Mouse (Mus musculus): ENCODE measurements at regions not wholly inside any gene's neighbourhood (a gene's known extent, or its start where the extent isn't known, plus 50 kb on each side); places are given as distances from the start of the nearest gene placed in this dataset.

DNA sequence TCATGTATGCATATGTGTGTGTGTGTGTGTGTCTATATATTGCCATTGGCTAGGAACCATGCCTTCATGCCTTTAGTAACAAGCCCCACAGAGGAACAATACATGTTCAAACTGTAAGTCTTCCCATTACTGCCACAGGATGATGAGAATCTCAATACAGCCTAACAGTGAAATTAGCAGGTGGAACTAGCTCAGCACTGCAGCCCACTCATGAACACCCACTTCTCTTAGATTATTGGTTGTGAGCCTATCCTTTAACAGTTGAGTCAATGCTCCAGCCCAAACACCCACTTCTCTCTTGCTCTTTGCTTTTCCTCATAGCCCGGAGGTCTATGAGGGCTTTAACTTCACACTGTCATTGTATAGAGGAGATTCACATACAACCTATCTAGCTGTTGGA is 287.5 kb upstream of the Plxna2 start:
- no peak for DNase-seq

- no peak for DNase-seq
Observed at GRCm38 (mm10) chr1:194320320-194321036, 297.5 kb upstream of the Plxna2 start.

GRCm38 (mm10) chr1:194318351-194318750 is 299.7 kb upstream of the Plxna2 start:
- DNase-seq: no peak

DNA sequence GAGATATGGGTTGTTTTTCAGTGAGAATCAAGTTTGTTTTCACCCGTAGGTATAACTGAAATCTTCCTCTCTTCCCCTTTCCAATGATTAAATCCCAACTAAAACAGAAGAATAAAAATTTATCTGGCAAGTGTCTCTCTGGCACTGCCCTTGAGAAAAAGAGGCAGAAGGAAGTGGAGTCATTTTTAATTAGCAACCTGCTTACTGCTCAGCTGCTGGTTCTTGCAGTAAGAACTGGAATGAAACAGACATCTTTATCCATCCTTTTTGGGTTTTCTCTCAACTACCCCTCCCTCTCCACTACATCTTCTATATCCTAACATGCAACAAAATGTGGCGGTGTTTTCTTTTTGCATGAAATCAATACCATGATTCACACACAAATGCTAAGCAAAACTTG is 302.4 kb upstream of the Plxna2 start:
- no peak for DNase-seq

DNA sequence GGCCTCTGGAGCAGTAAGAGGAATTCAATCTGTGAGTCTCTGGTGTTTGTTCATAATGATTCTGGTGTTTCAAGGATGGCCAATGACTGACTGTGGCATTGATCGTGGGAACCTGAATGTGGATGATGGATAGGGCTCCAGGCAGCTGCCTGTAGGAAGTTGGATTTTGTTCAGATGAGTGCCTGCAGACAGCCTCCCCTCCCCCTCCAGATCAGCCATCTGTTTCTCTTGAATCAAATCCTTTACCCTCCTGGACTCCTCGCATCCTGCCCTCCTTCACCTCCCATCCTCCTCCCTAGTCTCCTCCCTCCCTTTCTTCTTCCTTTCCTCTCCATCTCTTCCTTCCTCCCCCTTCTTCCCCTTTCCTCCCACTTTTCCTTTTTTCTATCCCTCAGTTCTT is 307.6 kb upstream of the Plxna2 start:
- no peak for DNase-seq

- no peak for DNase-seq
Observed at GRCm38 (mm10) chr1:194308648-194309047, 309.4 kb upstream of the Plxna2 start.

DNA sequence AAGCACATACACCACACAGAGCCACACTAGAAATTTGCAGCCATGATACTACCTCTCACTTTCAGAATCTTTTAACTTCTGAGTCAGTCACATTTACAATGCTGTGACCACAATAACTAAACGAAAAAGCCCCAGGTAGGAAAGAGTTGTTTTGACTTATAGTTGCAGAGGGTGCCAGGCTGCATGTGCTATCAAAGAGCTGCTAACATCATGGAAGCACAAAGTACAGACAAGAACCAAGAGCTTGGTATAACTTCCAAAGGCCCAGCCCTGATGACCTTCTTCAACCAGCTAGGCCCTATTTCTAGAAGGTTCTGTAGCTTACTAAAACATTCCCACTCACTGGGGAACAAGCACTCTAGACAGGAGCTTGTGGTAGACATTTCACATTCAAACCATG is 314.1 kb upstream of the Plxna2 start:
- DNase-seq: no peak

GRCm38 (mm10) chr1:194302775-194303174 is 315.2 kb upstream of the Plxna2 start:
- no peak for DNase-seq

DNA sequence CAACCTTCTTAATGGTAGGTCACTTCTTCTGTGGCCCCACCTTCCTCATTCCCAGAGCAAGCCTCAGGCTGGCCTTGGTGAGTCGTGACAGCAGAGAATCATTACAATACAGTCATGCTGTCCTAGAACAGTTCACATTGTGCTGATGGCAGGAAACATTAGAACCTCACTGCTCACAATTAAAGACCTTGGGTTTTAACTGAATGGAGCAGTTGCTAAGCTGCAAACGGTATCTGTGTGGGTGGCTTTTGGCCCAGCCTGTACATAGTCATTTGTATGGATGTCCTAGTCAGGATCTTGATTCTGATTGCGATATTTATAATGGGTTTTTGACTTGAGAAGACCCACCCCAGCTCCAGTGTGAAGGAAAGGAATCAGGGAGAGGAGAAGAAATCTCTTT is 336.1 kb upstream of the Plxna2 start:
- DNase-seq: no peak

DNA sequence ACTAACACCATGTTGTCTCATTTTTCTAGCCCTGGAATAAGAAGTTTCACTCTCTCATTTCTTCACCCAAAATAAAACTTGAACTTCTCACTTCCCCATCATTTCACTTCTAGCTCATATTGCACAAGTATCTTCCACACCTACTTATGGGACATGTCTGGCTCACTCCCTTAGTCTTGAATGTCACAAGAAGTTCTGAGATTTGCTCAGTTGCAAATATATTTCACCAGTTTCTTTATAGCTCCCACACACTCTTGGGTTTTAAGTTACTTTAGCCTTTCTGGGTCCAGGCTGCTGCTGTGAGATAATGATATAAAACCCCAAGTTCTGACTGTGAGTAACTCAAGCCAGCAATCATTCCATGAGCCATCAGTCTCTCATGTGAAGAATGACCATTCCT is 350.0 kb upstream of the Plxna2 start:
- no peak for DNase-seq

GRCm38 (mm10) chr1:194262374-194262773 is 355.6 kb upstream of the Plxna2 start:
- DNase-seq: no peak

DNA sequence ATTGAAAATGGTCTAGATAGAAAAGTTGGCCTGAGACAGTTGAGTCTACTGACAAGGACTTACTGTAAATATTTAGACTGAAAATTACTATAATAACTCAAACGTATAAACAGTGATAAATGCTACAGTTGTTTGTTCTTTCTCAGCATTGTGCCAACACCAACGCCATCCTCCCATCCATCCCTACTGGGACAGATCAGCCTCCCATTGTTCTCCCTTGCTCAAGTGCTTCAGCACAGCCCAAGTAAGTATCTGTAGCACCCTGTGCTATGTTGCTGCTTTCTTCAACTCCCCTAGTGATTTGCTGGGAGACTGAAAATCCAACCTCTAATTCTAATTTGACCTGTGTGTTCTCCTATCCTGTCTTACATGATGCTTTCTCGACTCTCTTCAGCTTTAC is 358.1 kb upstream of the Plxna2 start:
- DNase-seq: no peak

- DNase-seq: no peak
Observed at GRCm38 (mm10) chr1:194244776-194245366, 373.1 kb upstream of the Plxna2 start.

DNA sequence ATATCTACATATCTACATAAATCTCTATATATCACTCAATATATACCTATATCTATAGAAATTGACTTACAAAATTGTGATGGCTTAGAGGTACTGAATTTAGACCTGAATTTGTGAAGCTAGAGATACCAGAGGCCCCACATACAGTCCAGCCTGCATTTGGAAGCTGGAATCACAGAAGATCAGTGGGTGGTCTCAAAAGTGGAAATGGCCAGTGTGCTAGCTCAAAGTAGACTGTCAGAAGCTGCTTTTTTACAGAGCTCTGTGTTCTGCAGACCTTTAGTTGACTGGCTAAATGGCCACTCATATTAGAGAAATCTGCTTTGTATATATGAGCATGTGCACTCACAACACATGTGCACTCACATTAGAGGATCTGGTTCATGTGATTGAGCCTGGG is 376.9 kb upstream of the Plxna2 start:
- DNase-seq: no peak

DNA sequence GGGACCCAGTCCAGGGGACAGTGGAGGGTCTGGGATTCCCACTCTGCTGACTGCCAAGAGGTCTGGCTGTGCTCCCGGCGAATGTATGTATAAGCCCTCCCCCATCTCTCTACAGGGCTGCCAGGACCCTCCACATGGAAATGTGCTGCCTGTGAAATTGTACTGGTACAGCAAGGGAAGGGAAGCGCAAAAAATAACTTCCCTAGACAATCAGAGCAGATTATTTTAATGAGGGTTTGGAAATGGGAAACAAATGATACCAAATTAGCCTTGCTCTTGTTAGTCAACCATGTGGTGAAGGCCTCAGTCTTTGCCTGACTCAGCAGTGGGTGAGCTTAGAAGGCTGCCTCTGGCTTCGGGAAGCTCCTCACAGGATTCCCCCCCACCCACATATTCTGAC is 386.8 kb upstream of the Plxna2 start:
- DNase-seq: no peak

- no peak for DNase-seq
Observed at GRCm38 (mm10) chr1:194226550-194227160, 391.4 kb upstream of the Plxna2 start.

DNA sequence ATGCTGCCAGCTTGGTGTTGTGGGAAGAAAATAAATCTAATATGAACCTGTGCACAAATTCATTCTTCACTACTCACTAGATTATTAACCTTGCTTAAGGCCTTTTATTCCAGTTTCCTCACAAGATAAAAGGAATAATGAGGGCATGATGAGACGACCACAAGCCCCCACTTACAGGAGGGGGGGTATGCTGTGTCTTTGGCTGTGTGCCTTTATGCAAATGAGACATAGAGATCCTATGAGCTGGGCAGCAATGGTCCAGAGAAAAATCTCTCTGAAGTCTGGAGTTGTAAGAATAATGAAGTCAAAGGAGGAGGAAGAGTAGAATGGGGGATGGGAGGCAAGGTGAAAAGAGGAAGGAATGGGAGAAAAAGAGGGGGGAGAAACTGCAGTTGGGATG is 392.2 kb upstream of the Plxna2 start:
- DNase-seq: no peak

DNA sequence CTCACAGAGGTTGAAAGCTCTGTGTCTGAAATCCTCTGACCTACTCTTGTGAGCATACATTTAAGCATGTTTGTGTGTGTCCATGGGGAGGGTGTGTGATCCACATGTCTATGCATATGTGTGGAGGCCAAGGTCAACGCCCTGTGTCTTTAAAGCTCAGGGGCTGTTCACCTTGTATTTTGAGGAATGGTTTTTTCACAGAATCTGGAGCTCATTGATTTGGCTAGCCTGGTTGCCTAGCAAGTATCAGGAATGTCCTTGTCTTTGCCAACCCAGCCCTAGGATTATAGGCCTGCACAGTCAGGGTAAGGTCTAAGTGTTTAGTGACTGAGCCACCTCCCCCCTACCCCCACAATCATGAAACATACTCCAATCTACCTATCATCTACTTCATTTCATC is 394.0 kb upstream of the Plxna2 start:
- no peak for DNase-seq

DNA sequence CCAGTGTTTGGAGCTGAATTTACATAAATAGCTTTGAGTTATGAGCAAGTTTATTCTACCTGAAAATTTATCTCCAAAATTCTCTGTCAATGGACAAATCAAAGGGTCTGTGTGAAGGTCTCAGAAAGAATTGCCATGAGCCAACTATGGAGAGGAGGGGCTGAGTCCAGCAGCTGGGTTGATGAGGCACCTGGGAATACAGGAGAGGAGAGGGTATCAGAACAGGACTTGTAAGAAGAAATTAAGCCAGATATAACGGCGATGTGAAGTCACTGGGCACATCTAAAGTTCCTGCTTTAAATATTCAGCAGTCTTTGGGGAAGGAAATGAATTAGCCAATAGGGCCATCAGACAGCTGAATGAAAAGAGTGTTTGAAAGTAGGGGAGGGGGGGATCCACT is 394.4 kb upstream of the Plxna2 start:
- no peak for DNase-seq

GRCm38 (mm10) chr1:194223015-194223414 is 395.0 kb upstream of the Plxna2 start:
- DNase-seq: peak; percentile 80

DNA sequence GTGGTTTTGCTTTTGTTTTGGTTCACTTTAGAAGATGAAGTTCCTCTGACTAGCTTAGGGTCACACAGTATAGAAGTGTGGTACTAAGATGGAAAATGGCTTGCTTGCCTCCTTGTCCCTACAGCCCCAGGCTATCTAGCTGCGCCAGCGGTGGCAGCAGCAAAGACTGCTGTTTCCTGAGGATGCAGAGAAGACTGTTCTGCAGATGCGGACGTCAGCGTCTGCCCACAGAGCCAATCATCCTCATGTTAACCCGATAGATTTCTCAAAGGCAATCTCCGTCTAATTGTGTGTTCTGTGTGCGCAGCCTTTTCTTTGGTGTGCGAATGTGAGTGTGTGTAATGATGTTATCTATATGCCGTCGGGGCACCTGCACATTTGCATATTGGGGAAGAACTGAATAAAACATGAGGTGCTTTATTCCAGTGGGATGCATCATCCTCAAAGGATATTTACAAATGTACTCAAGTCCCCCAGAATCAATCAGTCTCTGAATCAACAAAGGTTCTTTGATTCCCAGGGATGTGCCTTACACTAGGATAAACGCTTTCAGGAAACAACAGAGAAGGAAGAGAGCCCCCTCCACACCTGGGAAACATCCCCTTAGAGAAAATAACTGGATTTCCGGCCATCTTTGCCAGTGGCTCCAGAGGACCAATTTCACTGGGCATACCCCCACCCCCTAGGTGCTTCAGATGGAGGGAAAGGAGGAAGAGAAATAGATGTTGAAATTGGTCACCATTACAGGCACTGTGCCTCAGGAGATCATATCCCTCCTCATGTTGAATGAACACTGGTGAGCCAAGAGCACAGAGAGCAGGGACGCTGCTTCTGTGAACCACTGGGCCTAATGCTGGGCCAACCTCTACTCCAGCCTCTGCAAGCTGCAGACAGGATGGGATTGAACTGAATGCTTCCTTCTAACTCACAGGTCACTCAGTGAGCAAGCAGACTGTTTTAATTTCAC is 409.7 kb upstream of the Plxna2 start:
- no peak for DNase-seq

DNA sequence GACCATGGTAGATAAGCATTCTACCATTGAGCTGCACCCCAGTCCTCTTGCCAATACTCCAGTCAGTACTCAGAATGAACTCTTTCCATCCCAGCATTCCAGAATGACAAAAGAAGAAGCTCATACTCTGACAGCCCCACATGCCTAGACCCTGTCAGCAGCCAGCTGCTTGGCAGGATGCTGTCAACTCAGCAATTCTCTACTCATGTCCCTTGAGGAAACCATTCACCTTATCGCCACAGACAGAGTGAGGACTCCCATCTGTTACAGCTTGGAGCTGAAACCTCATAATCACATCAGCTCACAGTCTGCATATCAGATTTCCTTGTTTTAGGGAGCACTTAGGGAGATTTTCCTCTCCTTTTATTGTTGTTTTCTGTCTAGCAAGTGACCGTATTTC is 420.5 kb upstream of the Plxna2 start:
- no peak for DNase-seq

- no peak for DNase-seq
Observed at GRCm38 (mm10) chr1:194182293-194182692, 435.7 kb upstream of the Plxna2 start.

Data from thymus, postnatal 4 days (tissue).